Mouse (Mus musculus): ENCODE results near the gene Yars. TPM values are rescaled to one million over a fixed set of nuclear protein-coding genes. Genes with fewer than 3 reads are reported as not detected.
A peak's percentile ranks its signal among the peaks of the same experiment; 100 is the strongest.

Yars gene
- total and polyA plus RNA-seq, 3 experiments, result 89.5 to 539 (median 179) TPM

GRCm38 (mm10) chr4:129239075-129239474 is 49.5 kb downstream of the Yars start:
- H3K9ac ChIP-seq (ENCODE audit: control insufficient read depth, low read depth, low read length, poor library complexity, severe bottlenecking), result peak overlapping the region; percentile 40
- H3K36me3 ChIP-seq (ENCODE audit: control insufficient read depth in 1 of 2, insufficient read depth in 2 of 2, low read length in 2 of 2), result peaks cover 0 to 23% of the 10 kb centered on the region in 2 experiments; a peak in 2 of 4 replicates
- no peak overlapping the region for H3K27ac ChIP-seq (ENCODE audit: control insufficient read depth, low read depth, low read length)
- H3K9me3 ChIP-seq (replicated peaks; ENCODE audit: insufficient read depth, low read length), result no peaks in the 10 kb centered on the region
- H3K4me3 ChIP-seq (ENCODE audit: control insufficient read depth in 1 of 2, insufficient read depth in 1 of 2, low read depth in 2 of 2, low read length in 2 of 2), result peak overlapping the region; percentile 31 to 51; a peak in 3 of 4 replicates
- H3K79me2 ChIP-seq (ENCODE audit: control insufficient read depth, insufficient read depth, low read length, poor library complexity), result no peaks in the 10 kb centered on the region
- no peak for TF ChIP-seq TAL1 (IDR thresholded peaks at IDR 0.05; ENCODE audit: low read length)
- TF ChIP-seq TCF12 (IDR thresholded peaks at IDR 0.05; ENCODE audit: low read depth, low read length), result no peak
- TF ChIP-seq MYB (IDR thresholded peaks at IDR 0.05; ENCODE audit: low read depth, low read length), result no peak
- TF ChIP-seq MAFK (IDR thresholded peaks at IDR 0.05; ENCODE audit: borderline replicate concordance, low read depth, low read length), result no peak
- TF ChIP-seq MAZ (IDR thresholded peaks at IDR 0.05; ENCODE audit: low read depth, low read length), result no peak
- no peak for TF ChIP-seq ZKSCAN1 (IDR thresholded peaks at IDR 0.05; ENCODE audit: low read depth, low read length)
- no peak for TF ChIP-seq JUND (IDR thresholded peaks at IDR 0.05; ENCODE audit: low read depth, low read length)
- TF ChIP-seq GABPA (IDR thresholded peaks at IDR 0.05; ENCODE audit: low read depth, low read length), result no peak
- peaks cover 16 to 26% of the 10 kb centered on the region in 2 experiments for H3K4me1 ChIP-seq (ENCODE audit: control insufficient read depth in 1 of 2, insufficient read depth in 2 of 2, low read length in 2 of 2)
- peak; percentile 70 for DNase-seq (ENCODE audit: low read depth, low spot score)
- H3K27me3 ChIP-seq (ENCODE audit: control insufficient read depth in 1 of 2, insufficient read depth in 2 of 2, low read length in 2 of 2), result no peaks in the 10 kb centered on the region

- H3K9me3 ChIP-seq (replicated peaks; ENCODE audit: insufficient read depth, low read length), result no peaks in the 10 kb centered on the region
- H3K4me3 ChIP-seq (ENCODE audit: control insufficient read depth in 1 of 2, insufficient read depth in 1 of 2, low read depth in 2 of 2, low read length in 2 of 2), result no peak overlapping the region
- H3K36me3 ChIP-seq (ENCODE audit: control insufficient read depth in 1 of 2, insufficient read depth in 2 of 2, low read length in 2 of 2), result peaks cover 0 to 5% of the 10 kb centered on the region in 2 experiments; a peak in 2 of 4 replicates
- no peaks in the 10 kb centered on the region for H3K79me2 ChIP-seq (ENCODE audit: control insufficient read depth, insufficient read depth, low read length, poor library complexity)
- no peaks in the 10 kb centered on the region for H3K27me3 ChIP-seq (ENCODE audit: control insufficient read depth in 1 of 2, insufficient read depth in 2 of 2, low read length in 2 of 2)
- no peak overlapping the region for H3K27ac ChIP-seq (ENCODE audit: control insufficient read depth, low read depth, low read length)
- no peak overlapping the region for H3K9ac ChIP-seq (ENCODE audit: control insufficient read depth, low read depth, low read length, poor library complexity, severe bottlenecking)
- DNase-seq (ENCODE audit: low read depth, low spot score), result no peak
- TF ChIP-seq CHD1 (IDR thresholded peaks at IDR 0.05; ENCODE audit: low read depth, low read length), result no peak
- no peak for TF ChIP-seq SIN3A (IDR thresholded peaks at IDR 0.05; ENCODE audit: low read length)
- TF ChIP-seq ZMIZ1 (IDR thresholded peaks at IDR 0.05; ENCODE audit: low read depth, low read length), result no peak
- TF ChIP-seq JUND (IDR thresholded peaks at IDR 0.05; ENCODE audit: low read depth, low read length), result no peak
- no peak for TF ChIP-seq SMC3 (IDR thresholded peaks at IDR 0.05; ENCODE audit: low read depth, low read length)
- TF ChIP-seq POLR2A (IDR thresholded peaks at IDR 0.05; ENCODE audit: control insufficient read depth in 1 of 2, insufficient read depth in 1 of 2, low read depth in 1 of 2, low read length in 2 of 2, poor library complexity in 1 of 2), result no peak
- TF ChIP-seq MAX (IDR thresholded peaks at IDR 0.05; ENCODE audit: low read length), result no peak
- no peak for TF ChIP-seq POLR2AphosphoS5 (IDR thresholded peaks at IDR 0.05; ENCODE audit: borderline replicate concordance, low read depth, low read length)
- no peak for TF ChIP-seq HCFC1 (IDR thresholded peaks at IDR 0.05; ENCODE audit: low read depth, low read length)
- no peak for TF ChIP-seq MYB (IDR thresholded peaks at IDR 0.05; ENCODE audit: low read depth, low read length)
- TF ChIP-seq ELF1 (IDR thresholded peaks at IDR 0.05; ENCODE audit: low read depth, low read length), result no peak
- no peak for TF ChIP-seq ZNF384 (IDR thresholded peaks at IDR 0.05; ENCODE audit: low read depth, low read length)
- TF ChIP-seq GABPA (IDR thresholded peaks at IDR 0.05; ENCODE audit: low read depth, low read length), result no peak
- TF ChIP-seq TBP (IDR thresholded peaks at IDR 0.05; ENCODE audit: low read depth, low read length), result no peak
- no peak for TF ChIP-seq POLR2AphosphoS2 (IDR thresholded peaks at IDR 0.05; ENCODE audit: low read length)
- TF ChIP-seq TCF12 (IDR thresholded peaks at IDR 0.05; ENCODE audit: low read depth, low read length), result no peak
- no peak for TF ChIP-seq MEF2A (IDR thresholded peaks at IDR 0.05; ENCODE audit: extremely low read depth, insufficient replicate concordance, low read depth, low read length, poor library complexity, severe bottlenecking)
- no peak for TF ChIP-seq KAT2A (conservative IDR thresholded peaks at IDR 0.05; ENCODE audit: low read depth, low read length)
- no peak for TF ChIP-seq CHD2 (IDR thresholded peaks at IDR 0.05; ENCODE audit: low read length)
- TF ChIP-seq MXI1 (IDR thresholded peaks at IDR 0.05; ENCODE audit: low read depth, low read length), result no peak
- peaks cover 8 to 21% of the 10 kb centered on the region in 2 experiments for H3K4me1 ChIP-seq (ENCODE audit: control insufficient read depth in 1 of 2, insufficient read depth in 2 of 2, low read length in 2 of 2)
Observed at GRCm38 (mm10) chr4:129241898-129242297, 52.3 kb downstream of the Yars start.

Measured in MEL (cell line).